Mouse (Mus musculus): ENCODE data around the gene Trim29.

DNA sequence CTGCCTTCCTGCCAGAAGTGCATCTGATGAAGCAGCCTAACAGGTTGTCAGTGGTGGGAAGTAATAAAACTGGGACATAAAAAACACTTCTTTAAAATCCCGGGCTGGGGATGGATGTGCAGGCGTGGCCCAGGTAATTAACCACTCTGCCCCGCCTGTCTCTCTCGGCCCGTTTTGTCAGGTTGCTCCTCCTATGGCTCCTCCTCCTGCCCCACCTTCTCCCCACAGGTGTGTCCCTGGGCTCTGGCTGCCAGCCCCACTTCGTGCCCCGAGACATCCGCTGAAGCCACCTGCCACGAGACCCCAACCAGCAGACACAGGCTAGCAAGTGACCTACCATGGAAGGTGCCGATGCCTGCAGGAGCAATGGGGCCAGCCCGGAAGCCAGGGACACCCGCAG, at the start of gene Trim29:
- TF ChIP-seq CTCF (IDR thresholded peaks at IDR 0.05; ENCODE audit: borderline replicate concordance, extremely low read depth, insufficient read depth, insufficient read length) (no peak), POLR2A (IDR thresholded peaks at IDR 0.05; ENCODE audit: borderline replicate concordance, extremely low read depth, insufficient read depth, insufficient read length, poor library complexity, severe bottlenecking) (no peak)

Measured in brain, embryonic 14.5 days (tissue).